Mouse (Mus musculus) kidney, embryonic 15.5 days (tissue): Measurements from ENCODE around the gene Slc36a1. TPM values are rescaled to one million over a fixed set of nuclear protein-coding genes. Genes with fewer than 3 reads are reported as not detected.

Experiments
- ATAC-seq: fragments of 200-750 bp; cut with Nextera tagmentation; replicated peaks from 2 replicates; pipeline ENCODE4 v1.8.0; 2017; ENCODE audit warnings: moderate TSS enrichment; ENCODE audit not compliant: low FRiP score
- H3K27ac ChIP-seq: fragments of 300-500 bp; sonication (generic); 2 replicates; pipeline ENCODE4 v1.5.1; 2015; ENCODE audit warnings: mild to moderate bottlenecking, inconsistent platforms
- H3K27me3 ChIP-seq: fragments of 300-500 bp; sonication (generic); 2 replicates; pipeline ENCODE4 v1.6.1; 2015; ENCODE audit warnings: inconsistent platforms
- H3K36me3 ChIP-seq: fragments of 300-500 bp; sonication (generic); 2 replicates; pipeline ENCODE4 v1.6.1; 2015; ENCODE audit warnings: inconsistent platforms
- H3K4me1 ChIP-seq: fragments of 300-500 bp; sonication (generic); 2 replicates; pipeline ENCODE4 v1.6.1; 2015; ENCODE audit warnings: inconsistent platforms
- H3K4me2 ChIP-seq: fragments of 300-500 bp; sonication (generic); 2 replicates; pipeline ENCODE4 v1.6.1; 2015; ENCODE audit warnings: moderate library complexity, mild to moderate bottlenecking, inconsistent platforms
- H3K4me3 ChIP-seq: fragments of 300-500 bp; sonication (generic); replicated peaks from 2 replicates; pipeline ENCODE4 v1.5.1; 2015; ENCODE audit warnings: mild to moderate bottlenecking, inconsistent platforms
- H3K9ac ChIP-seq: fragments of 300-500 bp; sonication (generic); 2 replicates; pipeline ENCODE4 v1.6.1; 2015; ENCODE audit warnings: mild to moderate bottlenecking, inconsistent platforms
- H3K9me3 ChIP-seq: fragments of 300-500 bp; sonication (generic); replicated peaks from 2 replicates; pipeline ENCODE4 v1.6.1; 2016; ENCODE audit warnings: inconsistent platforms
- WGBS: fragments of 180-500 bp; shearing (Covaris S2); methylation state at CpG from one replicate; pipeline ENCODE4 v1.1.7; 2015; ENCODE audit warnings: mixed read lengths; 5-methylcytosine and 5-hydroxymethylcytosine counted together
- polyA plus RNA-seq: library from polyadenylated mRNA; unstranded; fragments of >200 nt; fragmentation: Nextera tagmentation; extraction: Ambion mirVana; gene quantifications from 2 replicates; pipeline ENCODE4 v1.2.1, GENCODE M21; 2015

The Slc36a1 gene
- polyA plus RNA-seq, 1 experiment from 2014 or later: 3.1 TPM

- no peak for ATAC-seq
- 65% methylated on average over 1 of the region's 1 CpGs for WGBS
- H3K27ac ChIP-seq: no peak overlapping the region
- no peak overlapping the region for H3K4me2 ChIP-seq
- no peaks in the 10 kb centered on the region for H3K9me3 ChIP-seq
- no peak overlapping the region for H3K9ac ChIP-seq
- peaks cover 11% of the 10 kb centered on the region for H3K36me3 ChIP-seq
- H3K4me1 ChIP-seq: no peaks in the 10 kb centered on the region
- no peaks in the 10 kb centered on the region for H3K27me3 ChIP-seq
- H3K4me3 ChIP-seq: no peak overlapping the region
These were observed 32.7 kb downstream of the Slc36a1 start for GRCm38 (mm10) chr11:55236815-55237214.

- no peak overlapping the region for H3K9ac ChIP-seq
- no peak overlapping the region for H3K4me3 ChIP-seq
- ATAC-seq: no peak
- H3K4me2 ChIP-seq: no peak overlapping the region
- H3K4me1 ChIP-seq: no peaks in the 10 kb centered on the region
- H3K27ac ChIP-seq: no peak overlapping the region
- H3K27me3 ChIP-seq: no peaks in the 10 kb centered on the region
- H3K9me3 ChIP-seq: no peaks in the 10 kb centered on the region
- H3K36me3 ChIP-seq: no peaks in the 10 kb centered on the region
- WGBS: 80% methylated on average over 3 of the region's 3 CpGs
These were observed 35.3 kb downstream of the Slc36a1 start for GRCm38 (mm10) chr11:55239496-55239895.

- Histone ChIP-seq H3K9me3 (no peaks in the 10 kb centered on the region), H3K4me1 (no peaks in the 10 kb centered on the region), H3K36me3 (no peaks in the 10 kb centered on the region), H3K9ac (no peak overlapping the region), H3K4me3 (no peak overlapping the region), H3K27me3 (no peaks in the 10 kb centered on the region), H3K4me2 (no peak overlapping the region), H3K27ac (no peak overlapping the region)
- 66% methylated on average over 7 of the region's 7 CpGs for WGBS
- ATAC-seq: 0 out of 2 replicates have a peak, but pooled peaks have one; percentile 46
These were observed 36.4 kb downstream of the Slc36a1 start for GRCm38 (mm10) chr11:55240556-55240955.

- 48% methylated on average over 6 of the region's 6 CpGs for WGBS
- no peak overlapping the region for H3K4me2 ChIP-seq
- H3K9me3 ChIP-seq: no peaks in the 10 kb centered on the region
- no peak overlapping the region for H3K9ac ChIP-seq
- no peak overlapping the region for H3K27ac ChIP-seq
- no peaks in the 10 kb centered on the region for H3K27me3 ChIP-seq
- H3K36me3 ChIP-seq: no peaks in the 10 kb centered on the region
- no peaks in the 10 kb centered on the region for H3K4me1 ChIP-seq
- H3K4me3 ChIP-seq: no peak overlapping the region
- no peak for ATAC-seq
These were observed 46.4 kb downstream of the Slc36a1 start for GRCm38 (mm10) chr11:55250527-55250926.

DNA sequence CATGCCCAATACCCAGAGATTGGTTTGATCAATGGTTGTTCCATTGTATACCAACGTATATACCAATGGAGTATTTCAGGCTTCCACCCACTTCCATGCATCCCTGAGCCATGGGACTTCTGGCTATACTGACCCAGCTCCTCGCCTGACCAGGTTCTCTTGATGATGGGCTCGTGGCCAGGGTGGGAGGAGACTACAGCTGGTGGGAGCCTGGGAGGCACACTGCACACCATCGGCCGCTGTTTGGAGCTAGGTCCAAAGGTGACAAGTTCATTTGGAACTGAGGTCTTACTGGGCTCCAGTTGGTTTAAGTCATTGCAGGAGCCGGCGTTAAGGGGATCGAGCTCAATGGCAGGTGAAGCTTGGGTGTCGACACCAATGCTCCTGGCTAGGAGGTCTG lies 49.2 kb downstream of the Slc36a1 start:
- Histone ChIP-seq H3K27me3 (no peaks in the 10 kb centered on the region), H3K9ac (no peak overlapping the region), H3K4me2 (no peak overlapping the region), H3K4me1 (no peaks in the 10 kb centered on the region), H3K36me3 (no peaks in the 10 kb centered on the region), H3K27ac (no peak overlapping the region), H3K4me3 (no peak overlapping the region), H3K9me3 (no peaks in the 10 kb centered on the region)
- 85% methylated on average over 9 of the region's 9 CpGs for WGBS
- no peak for ATAC-seq

DNA sequence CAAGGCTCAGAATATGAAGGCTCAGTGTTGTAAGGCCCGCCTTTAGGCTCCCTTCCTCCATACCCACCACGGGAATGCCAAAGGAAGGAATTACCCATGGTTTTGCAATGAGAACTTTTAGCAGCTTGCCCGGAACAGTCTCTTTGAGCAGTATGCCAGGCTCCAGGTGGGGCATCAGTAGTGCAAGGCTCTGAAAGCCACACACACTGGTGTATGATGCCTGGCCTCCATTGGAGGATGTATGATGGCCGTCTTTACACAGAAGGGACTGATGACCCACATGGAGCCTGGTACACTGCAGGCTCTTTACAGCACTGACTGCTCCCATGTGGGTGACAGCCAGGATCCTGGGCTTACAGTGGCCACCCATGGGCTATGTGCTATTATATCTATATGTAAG lies 57.0 kb downstream of the Slc36a1 start:
- Histone ChIP-seq H3K4me2 (no peak overlapping the region), H3K9ac (no peak overlapping the region), H3K4me1 (no peaks in the 10 kb centered on the region), H3K9me3 (no peaks in the 10 kb centered on the region), H3K36me3 (no peaks in the 10 kb centered on the region), H3K4me3 (no peak overlapping the region), H3K27me3 (no peaks in the 10 kb centered on the region), H3K27ac (no peak overlapping the region)
- WGBS: 85% methylated on average over 4 of the region's 4 CpGs
- no peak for ATAC-seq

DNA sequence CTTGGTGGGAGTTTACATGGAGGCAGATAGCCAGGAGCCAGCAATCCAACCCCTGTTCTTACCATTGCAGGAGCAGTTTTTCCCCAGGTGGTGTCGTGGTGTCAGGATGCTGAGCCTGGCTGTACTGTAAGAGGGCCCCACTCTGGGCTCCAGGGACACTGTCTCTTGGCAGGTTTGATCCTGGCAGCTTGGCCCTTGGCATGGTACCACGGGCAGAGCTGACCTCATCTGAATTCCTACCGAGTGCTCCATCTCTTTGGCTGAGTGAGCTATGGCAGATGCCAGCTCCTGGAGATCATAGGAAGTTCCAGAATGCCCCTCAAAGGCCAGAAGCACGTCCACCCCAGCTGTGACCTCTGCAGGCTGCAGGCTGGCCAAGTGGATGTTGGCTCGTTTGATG lies 57.9 kb downstream of the Slc36a1 start:
- no peak overlapping the region for H3K9ac ChIP-seq
- H3K36me3 ChIP-seq: no peaks in the 10 kb centered on the region
- H3K27me3 ChIP-seq: no peaks in the 10 kb centered on the region
- H3K4me3 ChIP-seq: no peak overlapping the region
- H3K4me2 ChIP-seq: no peak overlapping the region
- no peak overlapping the region for H3K27ac ChIP-seq
- WGBS: 76% methylated on average over 5 of the region's 5 CpGs
- H3K9me3 ChIP-seq: no peaks in the 10 kb centered on the region
- ATAC-seq: no peak
- no peaks in the 10 kb centered on the region for H3K4me1 ChIP-seq

- ATAC-seq: no peak
These were observed 60.2 kb downstream of the Slc36a1 start for GRCm38 (mm10) chr11:55264318-55264717.

DNA sequence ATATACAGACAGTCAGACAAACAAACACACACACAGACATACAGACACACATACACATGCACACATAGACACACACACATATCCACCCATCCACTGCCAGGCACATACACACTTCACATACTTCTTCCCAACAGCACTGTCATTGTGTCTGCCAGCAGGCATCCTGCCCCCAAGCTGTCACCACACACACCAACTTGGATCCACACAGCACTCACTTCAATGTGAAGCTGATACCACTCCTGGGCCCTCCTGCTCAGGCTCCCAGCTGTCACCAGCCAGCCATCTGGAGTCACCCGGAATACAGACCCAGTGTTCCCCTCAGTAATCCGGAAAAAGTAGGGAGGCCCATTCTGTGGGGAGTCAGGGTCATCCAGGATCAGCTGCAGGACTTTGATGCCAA lies 61.5 kb downstream of the Slc36a1 start:
- Histone ChIP-seq H3K9ac (no peak overlapping the region), H3K9me3 (no peaks in the 10 kb centered on the region), H3K27ac (no peak overlapping the region), H3K4me2 (no peak overlapping the region), H3K36me3 (no peaks in the 10 kb centered on the region), H3K4me1 (no peaks in the 10 kb centered on the region), H3K27me3 (no peaks in the 10 kb centered on the region), H3K4me3 (no peak overlapping the region)
- 56% methylated on average over 2 of the region's 2 CpGs for WGBS
- no peak for ATAC-seq

More at GRCm38 (mm10) chr11:55264318-55264717, 60.2 kb downstream of the Slc36a1 start:
- Histone ChIP-seq H3K27me3 (no peaks in the 10 kb centered on the region), H3K4me1 (no peaks in the 10 kb centered on the region), H3K4me2 (no peak overlapping the region), H3K9me3 (no peaks in the 10 kb centered on the region), H3K4me3 (no peak overlapping the region), H3K27ac (no peak overlapping the region), H3K9ac (no peak overlapping the region), H3K36me3 (no peaks in the 10 kb centered on the region)
- WGBS: 89% methylated on average over 2 of the region's 2 CpGs

- Histone ChIP-seq H3K4me1 (no peaks in the 10 kb centered on the region), H3K4me2 (no peak overlapping the region), H3K9ac (no peak overlapping the region), H3K27ac (no peak overlapping the region), H3K4me3 (no peak overlapping the region), H3K36me3 (no peaks in the 10 kb centered on the region), H3K27me3 (no peaks in the 10 kb centered on the region), H3K9me3 (no peaks in the 10 kb centered on the region)
- 83% methylated on average over 6 of the region's 6 CpGs for WGBS
- no peak for ATAC-seq
These were observed 64.4 kb downstream of the Slc36a1 start for GRCm38 (mm10) chr11:55268580-55268979.

- no peak overlapping the region for H3K9ac ChIP-seq
- no peaks in the 10 kb centered on the region for H3K36me3 ChIP-seq
- WGBS: 83% methylated on average over 6 of the region's 6 CpGs
- H3K27ac ChIP-seq: no peak overlapping the region
- H3K4me1 ChIP-seq: no peaks in the 10 kb centered on the region
- no peak overlapping the region for H3K4me2 ChIP-seq
- ATAC-seq: no peak
- no peaks in the 10 kb centered on the region for H3K9me3 ChIP-seq
- no peak overlapping the region for H3K4me3 ChIP-seq
- no peaks in the 10 kb centered on the region for H3K27me3 ChIP-seq
These were observed 70.6 kb downstream of the Slc36a1 start for GRCm38 (mm10) chr11:55274756-55275155.
